Mouse (Mus musculus) gastrocnemius, postnatal 14 days (tissue): ENCODE results near the gene Sec1. TPM values are rescaled to one million over a fixed set of nuclear protein-coding genes. Genes with fewer than 3 reads are reported as not detected.
"Not testable (repeated sequence)": the region's sequence is repeated elsewhere in the genome, so short reads cannot be mapped to it uniquely, and the experiment has no call there.

ENCODE experiments used
- DNase-seq: peaks from one replicate; pipeline ENCODE4 v3.0.0; 2021; ENCODE audit warnings: mixed read lengths
- intact Hi-C: fragments of 180-260 bp; cut with DNase I; formaldehyde crosslinking; loops from one replicate; pipeline ENCODE4 v1.15.1; 2025; ENCODE audit warnings: low total_unique reads
- total RNA-seq, 2 experiments: library from RNA; stranded (reverse); gene quantifications; 2 replicates each; pipeline ENCODE4 v1.2.3; 2021

Gene Sec1
- total RNA-seq, 2 experiments from 2014 or later: 0.18 to 0.31 TPM

- intact Hi-C loops: no loop called here
- no peak for DNase-seq
Measured at GRCm38 (mm10) chr7:45683396-45684050, 10.7 kb downstream of the Sec1 start, which contains the start of gene Ntn5. Gene Ntn5, plus strand, starts transcription at chr7:45684022.

- DNase-seq: peak; percentile 88
- intact Hi-C loops: no loop called here
Measured at GRCm38 (mm10) chr7:45682144-45683126, 11.8 kb downstream of the Sec1 start.

GRCm38 (mm10) chr7:45681046-45681736, 13.0 kb downstream of the Sec1 start:
- DNase-seq: peak; percentile 50
- intact Hi-C loops: no loop called here

GRCm38 (mm10) chr7:45679966-45680621, 14.1 kb downstream of the Sec1 start:
- intact Hi-C loops: no loop called here
- no peak for DNase-seq

GRCm38 (mm10) chr7:45678513-45678912, 15.7 kb downstream of the Sec1 start:
- intact Hi-C loops: no loop called here
- no peak for DNase-seq

GRCm38 (mm10) chr7:45677627-45678295, 16.4 kb downstream of the Sec1 start:
- intact Hi-C loops: no loop called here
- no peak for DNase-seq

- DNase-seq: no peak
- intact Hi-C loops: no loop called here
Measured at GRCm38 (mm10) chr7:45668921-45669320, 25.3 kb downstream of the Sec1 start.

- peak; percentile 8 for DNase-seq
- intact Hi-C loops: no loop called here
Measured at GRCm38 (mm10) chr7:45667761-45668160, 26.4 kb downstream of the Sec1 start.

- intact Hi-C loops: no loop called here
- DNase-seq: no peak
Measured at GRCm38 (mm10) chr7:45666161-45666560, 28.0 kb downstream of the Sec1 start, which contains the start of gene Fut2. Gene Fut2, minus strand, starts transcription at chr7:45666394.

- intact Hi-C loops: no loop called here
- no peak for DNase-seq
Measured at GRCm38 (mm10) chr7:45665303-45666138, 28.7 kb downstream of the Sec1 start.

GRCm38 (mm10) chr7:45661702-45662101, 32.5 kb downstream of the Sec1 start:
- intact Hi-C loops, DNase-seq: not testable (repeated sequence)

GRCm38 (mm10) chr7:45660746-45661478, 33.3 kb downstream of the Sec1 start:
- DNase-seq: no peak
- intact Hi-C loops: no loop called here

- DNase-seq: no peak
- intact Hi-C loops: loop anchor here (5.0 kb wide), 1 partner anchor 38 kb away; the partner anchor contains the start of gene Sec1
Measured at GRCm38 (mm10) chr7:45654424-45655047, 39.7 kb downstream of the Sec1 start.

GRCm38 (mm10) chr7:45650484-45650883, 43.7 kb downstream of the Sec1 start:
- intact Hi-C loops, DNase-seq: not testable (repeated sequence)

- DNase-seq: peak; percentile 67
- intact Hi-C loops: no loop called here
Measured at GRCm38 (mm10) chr7:45649351-45649750, 44.9 kb downstream of the Sec1 start.

GRCm38 (mm10) chr7:45646671-45647070, 47.5 kb downstream of the Sec1 start:
- intact Hi-C loops: no loop called here

GRCm38 (mm10) chr7:45645591-45645971, 48.6 kb downstream of the Sec1 start:
- intact Hi-C loops: no loop called here
- DNase-seq: no peak

More at GRCm38 (mm10) chr7:45646671-45647070, 47.5 kb downstream of the Sec1 start:
- no peak for DNase-seq
